Mouse (Mus musculus) C2C12 (cell line): ENCODE measurements at regions not wholly inside any gene's neighbourhood (a gene's known extent, or its start where the extent isn't known, plus 50 kb on each side); places are given as distances from the start of the nearest gene placed in this dataset.

Experiments
- H3K27me3 ChIP-seq: one replicate; pipeline ENCODE4 v1.6.1; 2011; ENCODE audit not compliant: control insufficient read depth, insufficient read depth, insufficient read length
- H3K36me3 ChIP-seq: one replicate; pipeline ENCODE4 v1.6.1; 2011; ENCODE audit not compliant: control insufficient read depth, insufficient read depth
- H3K4me3 ChIP-seq: one replicate; pipeline ENCODE4 v1.5.1; 2011; ENCODE audit warnings: mild to moderate bottlenecking, control low read depth; ENCODE audit not compliant: poor library complexity, insufficient read depth, severe bottlenecking
- H3K79me2 ChIP-seq: one replicate; pipeline ENCODE4 v1.6.1; 2011; ENCODE audit not compliant: control insufficient read depth, insufficient read depth
- H3K79me3 ChIP-seq: one replicate; pipeline ENCODE4 v1.6.1; 2011; ENCODE audit warnings: low read depth, control low read depth
- H3ac ChIP-seq: one replicate; pipeline ENCODE3; 2011; ENCODE audit warnings: low read depth; ENCODE audit not compliant: control insufficient read depth, insufficient read length
- CEBPB ChIP-seq: IDR thresholded peaks from one replicate; pipeline ENCODE4 v1.6.1; 2011; ENCODE audit warnings: low read depth, mild to moderate bottlenecking, control low read depth, moderate library complexity
- CTCF ChIP-seq: IDR thresholded peaks from one replicate; pipeline ENCODE4 v1.5.1; 2011; ENCODE audit not compliant: control insufficient read depth, insufficient read depth, insufficient read length
- FOSL1 ChIP-seq: IDR thresholded peaks from one replicate; pipeline ENCODE4 v1.8.0; 2011; ENCODE audit warnings: mild to moderate bottlenecking, low read length; ENCODE audit not compliant: poor library complexity, insufficient read depth, severe bottlenecking
- MAX ChIP-seq: IDR thresholded peaks from one replicate; pipeline ENCODE4 v1.6.1; 2011; ENCODE audit warnings: mild to moderate bottlenecking, control low read depth
- MYOD1 ChIP-seq: IDR thresholded peaks from one replicate; pipeline ENCODE4 v1.6.1; 2011; ENCODE audit warnings: low read depth; ENCODE audit not compliant: control insufficient read depth, insufficient read length
- MYOG ChIP-seq: IDR thresholded peaks from one replicate; pipeline ENCODE4 v1.6.1; 2011; ENCODE audit not compliant: control insufficient read depth, insufficient read length; ENCODE audit errors: extremely low read depth
- USF1 ChIP-seq: IDR thresholded peaks from one replicate; pipeline ENCODE4 v1.6.1; 2011; ENCODE audit warnings: low read depth, mild to moderate bottlenecking, control low read depth, moderate library complexity

DNA sequence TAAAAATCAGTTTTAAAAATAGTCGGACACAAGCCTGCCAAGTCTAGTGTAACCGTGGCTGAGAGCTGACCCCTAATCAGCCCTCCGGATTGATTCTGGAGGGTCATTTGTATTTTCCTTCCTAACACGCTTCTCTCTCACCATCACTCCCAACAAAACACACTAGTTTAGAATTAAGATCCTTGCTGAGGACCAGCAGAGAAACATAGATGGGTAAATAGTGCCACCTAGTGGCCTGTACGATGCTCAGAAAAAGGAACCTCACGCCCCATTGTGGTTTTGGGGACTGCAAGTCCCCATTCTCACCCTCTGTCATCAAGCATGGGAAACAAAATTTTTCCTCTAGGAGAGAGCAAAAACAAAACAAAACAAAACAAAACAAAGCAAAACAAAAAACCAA is 271.6 kb upstream of the Atp11b start:
- H3K4me3 ChIP-seq, result no peak overlapping the region
- H3K79me3 ChIP-seq, result no peaks in the 10 kb centered on the region
- no peaks in the 10 kb centered on the region for H3K79me2 ChIP-seq
- no peaks in the 10 kb centered on the region for H3K27me3 ChIP-seq
- no peak for TF ChIP-seq USF1
- no peak for TF ChIP-seq FOSL1
- TF ChIP-seq MYOD1, result no peak
- TF ChIP-seq MYOG, result no peak
- TF ChIP-seq CTCF, result peak; percentile 13
- H3K36me3 ChIP-seq, result no peaks in the 10 kb centered on the region
- no peak overlapping the region for H3ac ChIP-seq

- Histone ChIP-seq H3ac (no peak overlapping the region), H3K4me3 (no peak overlapping the region)
Measured at GRCm38 (mm10) chr3:35482759-35483158, 271.1 kb upstream of the Atp11b start.

DNA sequence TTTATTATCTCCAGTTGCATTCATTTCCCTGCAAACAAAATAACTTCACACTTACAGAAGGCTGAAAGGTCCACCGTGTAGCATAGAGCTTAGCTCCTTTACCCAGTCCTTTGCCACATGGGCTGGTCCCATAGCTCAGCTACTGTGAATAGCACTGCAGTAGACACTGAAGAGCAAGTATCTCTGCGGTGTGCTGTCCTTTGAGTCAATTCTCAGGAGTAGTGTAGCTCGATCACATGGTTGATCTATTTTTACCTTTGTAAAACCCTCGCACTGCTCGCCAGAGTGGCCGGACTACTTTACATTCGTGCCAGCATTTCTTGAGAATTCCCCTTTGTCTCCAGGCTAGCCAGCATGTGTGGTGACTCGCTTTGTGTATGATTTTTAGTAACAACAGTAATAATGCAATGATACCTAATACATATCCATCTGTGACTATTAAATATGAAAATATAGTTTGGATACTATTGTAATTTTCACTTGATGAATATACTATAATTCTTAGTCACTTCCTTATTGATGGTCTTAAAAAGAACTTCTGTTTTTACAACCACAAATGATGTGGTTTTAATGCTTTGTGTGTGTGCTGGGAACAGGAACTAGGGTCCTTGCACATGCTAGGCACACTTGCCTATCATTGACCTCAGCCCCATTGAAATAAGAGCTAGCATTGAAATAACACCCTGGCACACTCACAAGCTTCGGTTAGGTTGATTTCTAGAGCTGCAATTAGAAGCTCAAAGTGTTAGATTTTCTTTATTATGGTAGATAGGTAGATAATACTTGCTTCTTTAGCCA is 257.7 kb upstream of the Atp11b start:
- Histone ChIP-seq H3K79me3 (no peaks in the 10 kb centered on the region), H3K79me2 (no peaks in the 10 kb centered on the region), H3K36me3 (no peaks in the 10 kb centered on the region), H3ac (no peak overlapping the region), H3K27me3 (no peaks in the 10 kb centered on the region), H3K4me3 (no peak overlapping the region)
- TF ChIP-seq MYOG (no peak), CEBPB (no peak), MAX (no peak), USF1 (no peak), CTCF (no peak), FOSL1 (no peak), MYOD1 (no peak)

More at GRCm38 (mm10) chr3:35482759-35483158, 271.1 kb upstream of the Atp11b start:
- Histone ChIP-seq H3K79me2 (no peaks in the 10 kb centered on the region), H3K79me3 (no peaks in the 10 kb centered on the region), H3K27me3 (no peaks in the 10 kb centered on the region), H3K36me3 (no peaks in the 10 kb centered on the region)
- TF ChIP-seq MYOG, result no peak

DNA sequence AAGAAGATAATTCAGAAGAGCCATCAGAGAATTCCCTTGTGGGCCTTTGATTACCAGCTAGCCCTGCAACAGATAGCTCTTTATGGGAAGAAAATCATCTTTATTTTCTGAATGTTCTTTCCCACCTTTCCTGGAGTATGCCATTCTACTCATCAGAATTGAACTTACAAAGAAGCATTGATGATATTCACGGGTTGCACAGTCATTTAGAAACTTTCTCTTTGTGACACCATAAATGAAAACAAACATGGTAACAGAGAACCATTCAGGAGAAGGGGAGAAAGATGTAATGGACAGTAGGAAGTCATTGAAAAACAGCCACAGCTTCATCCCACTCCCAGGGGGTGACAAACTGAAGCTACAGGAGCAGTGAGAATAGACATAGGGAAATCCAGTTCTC is 243.6 kb upstream of the Atp11b start:
- H3K79me3 ChIP-seq, result no peaks in the 10 kb centered on the region
- no peak overlapping the region for H3K4me3 ChIP-seq
- no peaks in the 10 kb centered on the region for H3K79me2 ChIP-seq
- no peak overlapping the region for H3ac ChIP-seq
- H3K36me3 ChIP-seq, result no peaks in the 10 kb centered on the region
- no peaks in the 10 kb centered on the region for H3K27me3 ChIP-seq
- no peak for TF ChIP-seq USF1
- no peak for TF ChIP-seq CEBPB
- TF ChIP-seq FOSL1, result no peak
- no peak for TF ChIP-seq CTCF
- no peak for TF ChIP-seq MAX
- no peak for TF ChIP-seq MYOG
- no peak for TF ChIP-seq MYOD1

- Histone ChIP-seq H3ac (no peak overlapping the region), H3K79me2 (no peaks in the 10 kb centered on the region), H3K27me3 (no peaks in the 10 kb centered on the region), H3K36me3 (no peaks in the 10 kb centered on the region), H3K4me3 (no peak overlapping the region), H3K79me3 (no peaks in the 10 kb centered on the region)
- TF ChIP-seq USF1, result no peak
- TF ChIP-seq MYOD1, result no peak
- TF ChIP-seq MYOG, result no peak
- TF ChIP-seq FOSL1, result no peak
- TF ChIP-seq CEBPB, result no peak
Measured at GRCm38 (mm10) chr3:35516517-35516916, 237.4 kb upstream of the Atp11b start.

- TF ChIP-seq MYOG (no peak), USF1 (no peak), FOSL1 (no peak), MYOD1 (no peak), CTCF (no peak), CEBPB (no peak), MAX (no peak)
- no peaks in the 10 kb centered on the region for H3K79me3 ChIP-seq
- H3K4me3 ChIP-seq, result no peak overlapping the region
- no peaks in the 10 kb centered on the region for H3K36me3 ChIP-seq
- no peaks in the 10 kb centered on the region for H3K27me3 ChIP-seq
- H3ac ChIP-seq, result no peak overlapping the region
- H3K79me2 ChIP-seq, result no peaks in the 10 kb centered on the region
Measured at GRCm38 (mm10) chr3:35520131-35520530, 233.8 kb upstream of the Atp11b start.
